Mouse (Mus musculus): Measurements from ENCODE around the gene Tmem190. TPM values are rescaled to one million over a fixed set of nuclear protein-coding genes. Genes with fewer than 3 reads are reported as not detected.
"Not testable (repeated sequence)": the region's sequence is repeated elsewhere in the genome, so short reads cannot be mapped to it uniquely, and the experiment has no call there.

Gene Tmem190
- total RNA-seq, 2 experiments from 2014 or later = not detected

DNA sequence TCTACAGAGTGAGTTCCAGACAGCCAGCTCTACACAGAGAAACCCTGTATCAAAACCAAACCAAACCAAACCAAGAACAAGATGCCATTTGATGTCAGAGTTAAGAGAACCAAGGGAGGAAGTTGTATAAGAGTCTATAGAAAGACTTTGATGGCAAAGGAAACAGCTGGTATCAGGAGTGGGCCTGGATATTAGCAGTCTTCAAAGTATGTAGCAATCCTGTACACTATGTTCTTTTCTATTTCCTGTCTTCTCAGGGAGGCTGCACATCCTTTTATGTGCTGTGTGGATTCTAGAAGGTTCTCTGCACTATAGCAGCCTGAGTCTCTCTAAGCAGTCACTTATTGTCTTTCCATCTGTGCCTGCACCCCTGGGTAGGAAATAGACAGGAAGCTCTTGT lies 33.8 kb downstream of the Tmem190 start:
- no peak for DNase-seq

DNA sequence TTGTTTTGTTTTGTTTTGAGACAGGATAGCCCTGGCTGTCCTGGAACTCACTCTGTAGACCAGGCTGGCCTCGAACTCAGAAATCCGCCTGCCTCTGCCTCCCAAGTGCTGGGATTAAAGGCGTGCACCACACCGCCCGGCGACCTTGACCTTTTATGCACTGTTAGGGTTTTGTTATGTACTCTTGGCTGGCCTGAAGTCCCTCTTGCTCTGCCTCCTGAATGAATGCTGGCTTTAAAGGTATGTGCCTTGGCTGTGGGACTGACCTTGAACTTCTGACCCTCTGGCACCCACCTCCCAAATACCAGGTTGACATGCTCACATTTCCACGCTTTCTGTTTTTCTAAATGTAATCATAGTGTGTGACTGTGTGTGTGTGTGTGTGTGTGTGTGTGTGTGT lies 38.2 kb downstream of the Tmem190 start:
- DNase-seq = not testable (repeated sequence)

- peak in 1 of 2 experiments; percentile 45 for DNase-seq
Observed at GRCm38 (mm10) chr7:4821690-4822089, 39.0 kb downstream of the Tmem190 start.

GRCm38 (mm10) chr7:4822162-4822907 lies 39.6 kb downstream of the Tmem190 start:
- no peak for DNase-seq

- DNase-seq = no peak
Observed at GRCm38 (mm10) chr7:4825365-4825764, 42.6 kb downstream of the Tmem190 start.

DNA sequence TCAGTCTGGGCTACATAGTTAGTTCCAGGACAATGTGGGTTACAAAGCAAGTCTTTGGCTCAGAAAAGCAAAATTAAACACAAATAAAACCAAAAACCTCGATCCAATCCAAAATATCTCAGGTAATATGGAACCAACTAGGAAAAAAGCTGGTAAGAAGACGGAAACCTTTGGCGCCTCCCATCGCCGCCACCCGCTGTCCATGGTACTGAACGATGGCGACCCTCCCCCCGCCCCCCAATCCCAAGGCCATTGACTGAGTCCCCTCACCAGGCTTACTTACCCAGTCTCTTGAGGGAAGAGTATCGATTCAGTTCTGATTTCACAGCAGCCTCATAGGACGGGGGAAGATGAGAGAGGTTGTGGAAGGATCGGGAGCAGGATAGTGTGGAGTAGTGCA lies 47.7 kb downstream of the Tmem190 start:
- no peak for DNase-seq

Other genes starting within 250 kb of the Tmem190 start
- gene Syt5, start 235.4 kb upstream of the Tmem190 start, total RNA-seq (2021) = 100 to 1,000 TPM; 203 to 220 TPM
- gene Ptprh, start 178.9 kb upstream of the Tmem190 start, total RNA-seq (2021) = under 1 TPM; 0.28 to 0.40 TPM
- gene Tmem86b, start 151.5 kb upstream of the Tmem190 start, total RNA-seq (2021) = 10 to 100 TPM; 14.4 to 21.5 TPM
- gene Ppp6r1, start 123.9 kb upstream of the Tmem190 start, total RNA-seq (2021) = 100 to 1,000 TPM; 134 to 136 TPM
- 10 to 100 TPM; 85.2 to 87.6 TPM for gene Hspbp1, start 97.9 kb upstream of the Tmem190 start, total RNA-seq (2021)
- 100 to 1,000 TPM; 325 to 344 TPM for gene Brsk1, start 92.3 kb upstream of the Tmem190 start, total RNA-seq (2021)
- gene Tmem150b, start 57.7 kb upstream of the Tmem190 start, total RNA-seq (2021) = under 1 TPM; 0.18 to 0.20 TPM
- gene Kmt5c, start 42.8 kb upstream of the Tmem190 start, total RNA-seq (2021) = 10 to 100 TPM; 35.3 to 38.7 TPM
- gene Cox6b2, start 29.8 kb upstream of the Tmem190 start, total RNA-seq (2021) = 1 to 10 TPM; 3.3 to 6.2 TPM
- not detected for gene Fam71e2, start 11.6 kb upstream of the Tmem190 start, total RNA-seq (2021)
- under 1 TPM in 1 of 2 experiments, not detected in 1; 0.47 TPM for gene Il11, start 78 bp upstream of the Tmem190 start, total RNA-seq (2021)
- 1 to 10 TPM; 1.4 to 2.0 TPM for gene Tmem238, start 6.7 kb downstream of the Tmem190 start, total RNA-seq (2021)
- gene Rpl28, start 9.9 kb downstream of the Tmem190 start, total RNA-seq (2021) = 100 to 1,000 TPM; 454 to 487 TPM
- 100 to 1,000 TPM; 103 to 109 TPM for gene Ube2s, start 29.7 kb downstream of the Tmem190 start, total RNA-seq (2021)
- gene Shisa7, start 61.8 kb downstream of the Tmem190 start, total RNA-seq (2021) = 100 to 1,000 TPM; 176 to 202 TPM
- 1 to 10 TPM; 4.0 to 7.8 TPM for gene Isoc2b, start 87.3 kb downstream of the Tmem190 start, total RNA-seq (2021)
- gene Isoc2a, start 94.2 kb downstream of the Tmem190 start, total RNA-seq (2021) = 10 to 100 TPM; 11.4 to 13.6 TPM
- gene Gm36210, start 123.6 kb downstream of the Tmem190 start, total RNA-seq (2021) = under 1 TPM; 0.51 to 0.62 TPM
- 10 to 100 TPM; 12.7 to 13.2 TPM for gene Zfp628, start 132.3 kb downstream of the Tmem190 start, total RNA-seq (2021)
- gene Nat14, start 139.1 kb downstream of the Tmem190 start, total RNA-seq (2021) = 100 to 1,000 TPM; 119 to 120 TPM
- 1 to 10 TPM; 2.9 to 3.8 TPM for gene Ssc5d, start 142.8 kb downstream of the Tmem190 start, total RNA-seq (2021)
- under 1 TPM; 0.27 to 0.30 TPM for gene Sbk2, start 181.5 kb downstream of the Tmem190 start, total RNA-seq (2021)
- gene Sbk3, start 188.2 kb downstream of the Tmem190 start, total RNA-seq (2021) = 1 to 10 TPM in 1 of 2 experiments, under 1 TPM in 1; 0.70 to 1.4 TPM
- gene Zfp579, start 213.2 kb downstream of the Tmem190 start, total RNA-seq (2021) = 10 to 100 TPM; 31.6 to 35.9 TPM
- gene Zfp524, start 231.5 kb downstream of the Tmem190 start, total RNA-seq (2021) = 1 to 10 TPM; 6.5 to 8.1 TPM
- gene Fiz1, start 231.8 kb downstream of the Tmem190 start, total RNA-seq (2021) = 10 to 100 TPM; 19.6 to 25.1 TPM
- not detected for gene Gm44973, start 232.6 kb downstream of the Tmem190 start, total RNA-seq (2021)
- 10 to 100 TPM; 33.5 to 39.7 TPM for gene Zfp865, start 237.4 kb downstream of the Tmem190 start, total RNA-seq (2021)
- gene Ccdc106, start 237.6 kb downstream of the Tmem190 start, total RNA-seq (2021) = 10 to 100 TPM; 56.9 to 61.9 TPM

Data from layer of hippocampus, postnatal 36 days (tissue).